Mouse (Mus musculus) neural tube, embryonic 13.5 days (tissue): ENCODE results near the gene Bcl9l. TPM values are rescaled to one million over a fixed set of nuclear protein-coding genes. Genes with fewer than 3 reads are reported as not detected.

Source experiments
- ATAC-seq: fragments of 200-750 bp; cut with Nextera tagmentation; 2 replicates; pipeline ENCODE4 v1.8.0; 2017; ENCODE audit warnings: low read depth, mild to moderate bottlenecking, moderate TSS enrichment, moderate library complexity
- H3K27ac ChIP-seq: fragments of 300-500 bp; sonication (generic); replicated peaks from 2 replicates; pipeline ENCODE4 v1.5.1; 2015; ENCODE audit warnings: moderate library complexity, mild to moderate bottlenecking, inconsistent platforms
- H3K27me3 ChIP-seq: fragments of 300-500 bp; sonication (generic); 2 replicates; pipeline ENCODE4 v1.6.1; 2015; ENCODE audit warnings: mild to moderate bottlenecking, inconsistent platforms
- H3K36me3 ChIP-seq: fragments of 300-500 bp; sonication (generic); 2 replicates; pipeline ENCODE4 v1.6.1; 2015; ENCODE audit warnings: mild to moderate bottlenecking, inconsistent platforms
- H3K4me1 ChIP-seq: fragments of 300-500 bp; sonication (generic); replicated peaks from 2 replicates; pipeline ENCODE4 v1.6.1; 2015; ENCODE audit warnings: inconsistent platforms
- H3K4me2 ChIP-seq: fragments of 300-500 bp; sonication (generic); 2 replicates; pipeline ENCODE4 v1.6.1; 2015; ENCODE audit warnings: inconsistent platforms, mild to moderate bottlenecking, moderate library complexity
- H3K4me3 ChIP-seq: fragments of 300-500 bp; sonication (generic); 2 replicates; pipeline ENCODE4 v1.5.1; 2015; ENCODE audit warnings: mild to moderate bottlenecking, inconsistent platforms
- H3K9ac ChIP-seq: fragments of 300-500 bp; sonication (generic); 2 replicates; pipeline ENCODE4 v1.6.1; 2015; ENCODE audit warnings: moderate library complexity, mild to moderate bottlenecking, inconsistent platforms
- H3K9me3 ChIP-seq: fragments of 300-500 bp; sonication (generic); 2 replicates; pipeline ENCODE4 v1.6.1; 2016; ENCODE audit warnings: inconsistent platforms
- WGBS: fragments of 180-500 bp; shearing (Covaris S2); methylation state at CpG from one replicate; pipeline ENCODE4 v1.1.7; 2015; 5-methylcytosine and 5-hydroxymethylcytosine counted together
- polyA plus RNA-seq: library from polyadenylated mRNA; unstranded; fragments of >200 nt; fragmentation: Nextera tagmentation; extraction: Ambion mirVana; gene quantifications from 2 replicates; pipeline ENCODE4 v1.2.1, GENCODE M21; 2015

Bcl9l gene
- polyA plus RNA-seq, 1 experiment from 2014 or later, result 9.4 TPM

DNA sequence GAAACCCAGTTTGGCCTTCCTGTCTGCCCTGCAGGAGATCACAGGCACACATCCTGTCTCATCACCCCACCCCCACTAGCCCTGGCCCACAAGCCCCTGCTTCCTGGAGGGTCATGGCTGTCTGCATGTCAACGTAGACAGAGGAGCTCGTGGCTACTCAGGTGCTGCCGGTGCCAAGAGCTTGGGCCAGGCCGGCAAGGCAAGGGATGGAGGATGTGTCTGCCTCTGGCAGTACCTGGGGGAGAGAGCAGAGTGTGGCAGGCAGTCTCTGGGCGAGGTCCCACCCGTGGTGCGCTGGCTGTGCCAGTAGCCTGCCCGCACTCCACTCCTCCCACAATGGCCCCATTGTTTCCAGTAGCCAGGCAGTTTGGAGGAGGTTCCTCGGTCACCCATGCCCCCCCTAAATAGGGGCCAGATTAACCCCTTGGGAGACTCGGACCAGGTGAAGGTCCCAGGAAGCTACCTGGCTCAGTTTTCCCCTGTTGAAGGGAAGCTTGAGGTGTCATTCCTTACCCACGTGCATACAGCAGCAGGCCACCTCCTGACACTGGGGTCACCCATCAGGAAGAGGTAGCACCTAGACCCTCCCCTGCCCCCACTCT is 11.7 kb downstream of the Bcl9l start:
- Histone ChIP-seq H3K9ac (peak overlapping the region; percentile 51), H3K4me3 (no peak overlapping the region), H3K9me3 (no peaks in the 10 kb centered on the region), H3K4me2 (peak overlapping the region; percentile 35), H3K27me3 (no peaks in the 10 kb centered on the region), H3K27ac (peak overlapping the region; percentile 73), H3K4me1 (peaks cover 98% of the 10 kb centered on the region), H3K36me3 (no peaks in the 10 kb centered on the region)
- 14% methylated on average over 11 of the region's 11 CpGs for WGBS
- no peak for ATAC-seq

DNA sequence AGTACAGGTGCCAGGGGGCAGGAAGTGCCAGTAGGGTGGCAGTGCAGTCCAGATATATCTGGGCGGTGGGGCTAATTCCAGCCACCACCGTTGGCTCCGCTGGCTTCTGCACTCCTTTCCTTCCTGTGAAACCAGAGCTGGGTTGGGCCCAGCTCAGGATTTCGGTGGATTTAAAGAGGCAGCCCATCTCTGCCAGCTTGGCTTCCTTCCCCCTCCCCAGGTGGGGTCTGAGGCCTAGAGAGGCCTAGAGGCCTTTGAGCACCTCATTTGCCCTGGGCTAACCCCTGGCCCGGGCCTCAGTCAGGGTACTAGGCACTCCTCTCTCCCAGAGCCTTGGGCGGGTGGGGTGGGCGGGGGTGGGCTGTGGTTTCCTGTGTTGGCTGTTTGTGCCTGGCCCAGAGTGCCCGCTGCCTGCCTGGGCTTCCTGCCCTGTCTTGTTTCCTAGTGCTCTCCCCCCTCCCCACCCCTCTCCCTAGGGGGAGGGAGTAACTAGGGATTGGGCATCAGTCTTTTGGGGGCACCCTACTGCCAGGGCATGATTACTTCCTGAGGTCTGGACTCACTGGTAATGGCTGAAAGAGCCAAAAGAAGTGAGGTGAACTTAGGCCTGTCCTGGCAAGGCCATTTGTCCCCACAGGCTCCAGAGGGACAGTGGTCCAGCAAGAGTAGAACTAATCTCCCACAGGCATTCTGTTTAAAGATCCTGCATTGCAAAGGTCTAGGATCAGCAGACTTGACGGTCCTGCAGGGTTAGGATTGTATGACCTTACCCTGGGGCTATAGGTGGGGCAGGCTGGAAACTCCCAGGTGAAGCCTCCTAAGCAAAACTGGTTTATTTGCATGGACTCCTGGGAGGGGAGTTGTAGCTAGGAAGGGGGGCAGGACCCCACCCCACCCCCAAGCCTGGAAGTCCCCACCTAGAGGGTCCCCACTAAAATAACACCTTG is 12.5 kb downstream of the Bcl9l start:
- H3K36me3 ChIP-seq, result no peaks in the 10 kb centered on the region
- H3K4me3 ChIP-seq, result no peak overlapping the region
- no peaks in the 10 kb centered on the region for H3K27me3 ChIP-seq
- H3K9ac ChIP-seq, result peak overlapping the region; percentile 51; the same call in 1 of the 2 replicates
- H3K4me2 ChIP-seq, result peak overlapping the region; percentile 35
- H3K27ac ChIP-seq, result peak overlapping the region; percentile 73
- H3K9me3 ChIP-seq, result no peaks in the 10 kb centered on the region
- no peak for ATAC-seq
- peaks cover 98% of the 10 kb centered on the region for H3K4me1 ChIP-seq
- WGBS, result 47% methylated on average over 9 of the region's 9 CpGs

DNA sequence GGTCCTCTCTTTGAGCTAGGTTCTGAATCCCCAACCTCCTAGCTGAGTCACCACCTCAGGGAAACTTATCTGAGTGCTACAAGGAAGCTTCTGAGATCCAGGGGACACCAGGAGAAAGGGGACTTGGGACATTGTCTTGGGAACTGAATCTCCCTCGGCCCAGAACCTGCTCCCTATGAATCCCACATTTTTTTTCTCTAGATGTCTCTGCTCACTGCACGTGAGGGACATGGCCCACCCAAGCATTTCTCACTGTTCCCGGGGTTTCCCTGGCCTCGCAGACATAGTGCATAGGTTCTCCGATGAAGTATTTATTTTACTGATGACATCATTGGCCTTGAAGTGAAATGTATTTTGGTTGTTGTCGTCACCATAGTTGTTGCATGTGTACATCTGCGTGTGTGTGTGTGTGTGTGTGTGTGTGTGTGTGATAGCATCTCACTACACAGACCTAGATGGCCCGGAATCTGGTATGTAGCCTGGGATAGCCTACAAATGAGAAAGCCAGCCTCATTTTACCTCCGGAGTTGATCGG is 13.3 kb downstream of the Bcl9l start:
- H3K9me3 ChIP-seq, result no peaks in the 10 kb centered on the region
- no peak overlapping the region for H3K9ac ChIP-seq
- no peak overlapping the region for H3K4me3 ChIP-seq
- H3K4me2 ChIP-seq, result no peak overlapping the region
- H3K27ac ChIP-seq, result no peak overlapping the region
- H3K27me3 ChIP-seq, result no peaks in the 10 kb centered on the region
- peaks cover 98% of the 10 kb centered on the region for H3K4me1 ChIP-seq
- WGBS, result 82% methylated on average over 10 of the region's 10 CpGs
- H3K36me3 ChIP-seq, result no peaks in the 10 kb centered on the region
- ATAC-seq, result no peak

DNA sequence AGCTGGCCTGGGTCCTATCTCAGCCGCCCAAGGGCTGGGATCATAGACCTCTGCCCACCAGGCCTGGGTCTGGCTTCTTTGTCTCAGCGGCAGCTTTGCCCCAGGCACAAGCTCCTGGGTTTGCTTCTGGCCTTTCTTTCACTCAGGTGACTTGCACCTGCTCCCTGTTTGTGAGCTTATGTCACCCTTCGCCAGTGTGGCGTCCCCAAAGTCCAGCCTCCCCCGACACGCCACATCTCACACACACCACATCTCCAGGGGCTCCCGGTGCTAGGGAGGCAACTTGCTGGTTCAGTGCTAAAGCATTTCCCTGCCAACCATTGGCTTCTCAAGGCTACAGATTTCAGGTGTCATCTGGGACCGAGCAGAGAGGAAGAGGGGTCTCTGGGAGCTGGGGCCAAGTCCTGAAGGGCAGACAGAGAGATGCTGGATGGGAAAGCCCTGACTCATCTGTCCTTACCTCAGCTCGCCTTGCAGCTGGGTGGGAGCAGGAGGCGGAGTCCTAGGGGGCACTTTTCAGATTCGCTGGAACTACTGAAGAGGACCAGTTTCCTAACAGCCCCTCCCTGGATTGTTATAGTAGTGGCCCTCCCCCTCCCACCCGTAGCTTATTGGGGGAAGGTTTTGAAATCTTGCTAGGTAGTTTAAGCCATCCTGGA is 14.3 kb downstream of the Bcl9l start:
- Histone ChIP-seq H3K4me1 (peaks cover 100% of the 10 kb centered on the region), H3K27ac (no peak overlapping the region), H3K36me3 (no peaks in the 10 kb centered on the region), H3K27me3 (no peaks in the 10 kb centered on the region), H3K9me3 (no peaks in the 10 kb centered on the region), H3K9ac (peak overlapping the region; percentile 41; the same call in 1 of the 2 replicates), H3K4me3 (peak overlapping the region; percentile 6; the same call in 1 of the 2 replicates), H3K4me2 (no peak overlapping the region)
- no peak for ATAC-seq
- WGBS, result 53% methylated on average over 12 of the region's 12 CpGs

DNA sequence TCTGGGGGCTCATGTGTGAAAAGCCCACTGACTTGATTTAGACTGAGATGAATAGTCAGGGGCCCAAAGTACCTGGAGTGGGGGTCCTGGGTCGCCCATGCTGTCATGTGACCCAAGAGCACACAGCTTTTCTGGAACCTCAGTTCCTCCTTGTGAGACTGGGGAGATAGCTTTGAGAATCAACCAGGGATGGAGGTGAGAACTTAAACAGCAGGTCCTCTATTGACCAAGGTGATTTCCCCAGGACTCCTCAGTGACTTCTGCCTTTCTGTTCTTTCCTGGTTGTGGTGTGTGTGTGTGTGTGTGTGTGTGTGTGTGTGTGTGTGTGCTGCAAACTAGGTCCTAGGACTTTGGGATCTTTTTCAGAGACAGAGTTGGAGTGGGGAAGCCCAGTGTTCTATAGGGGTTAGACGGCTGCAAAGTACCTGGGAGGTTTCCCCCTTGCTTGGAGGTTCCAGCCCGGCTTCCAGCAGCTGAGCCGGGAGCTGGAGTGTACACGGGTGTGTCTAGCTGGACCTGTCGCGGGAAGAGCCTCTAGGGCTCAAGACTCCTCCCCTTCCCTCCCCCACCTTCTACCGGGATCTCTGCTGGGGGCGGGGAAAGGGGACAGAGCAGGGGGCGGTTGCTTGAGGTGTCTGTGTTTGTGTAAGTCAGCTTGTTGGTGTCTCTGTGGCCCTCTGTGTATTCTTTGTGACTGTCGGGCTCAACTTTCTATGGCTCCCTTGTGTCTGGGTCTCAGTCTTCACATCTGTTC is 15.2 kb downstream of the Bcl9l start:
- 4% methylated on average over 11 of the region's 11 CpGs for WGBS
- ATAC-seq, result no peak

DNA sequence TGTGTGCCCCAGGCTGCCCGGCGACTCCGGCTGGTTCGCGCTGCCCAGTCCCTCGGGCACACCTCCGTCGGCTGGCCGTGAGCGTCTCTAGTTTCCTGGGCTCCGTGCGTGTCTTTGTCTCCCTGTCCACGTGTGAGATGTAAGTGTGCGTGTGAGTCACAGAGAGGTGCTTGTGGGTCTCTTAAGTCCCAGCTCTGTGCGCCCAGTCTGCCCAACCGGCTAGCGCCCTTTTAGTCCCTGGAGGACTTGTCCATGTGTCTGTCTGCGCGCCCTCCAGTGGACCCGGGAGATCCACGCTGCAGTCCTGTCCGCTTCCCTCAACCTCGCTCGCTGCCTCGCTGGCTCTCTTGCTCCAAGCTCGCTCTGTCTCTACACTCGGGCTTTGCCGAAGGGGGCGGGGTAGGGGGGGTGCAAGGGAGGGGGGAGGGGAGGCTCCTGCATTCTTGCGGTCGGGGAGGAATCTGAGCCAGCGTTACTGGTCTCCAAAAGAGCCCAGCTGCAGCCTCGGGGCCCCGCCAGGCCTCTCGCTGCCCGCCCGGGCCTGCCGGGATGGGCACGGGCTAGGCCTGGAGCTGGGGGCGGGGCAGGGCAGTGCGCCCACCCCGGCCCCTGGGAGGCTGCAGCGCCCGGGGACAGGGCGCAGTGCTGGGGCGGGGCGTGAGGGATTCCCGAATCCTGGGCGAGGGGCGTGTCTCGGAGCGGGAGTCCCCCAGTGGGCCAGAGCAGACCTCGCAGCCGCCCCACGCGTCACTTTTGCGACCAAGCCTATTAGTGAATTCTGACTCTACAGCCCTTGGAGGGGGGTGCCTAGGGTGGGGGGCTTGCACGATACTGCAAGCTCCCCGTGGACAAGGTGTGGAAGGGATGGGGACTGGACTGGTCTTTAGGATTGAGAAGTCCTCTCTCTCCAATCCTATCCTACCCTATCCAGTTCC is 16.1 kb downstream of the Bcl9l start:
- Histone ChIP-seq H3K9ac (peak overlapping the region; percentile 77), H3K27me3 (no peaks in the 10 kb centered on the region), H3K4me3 (peak overlapping the region; percentile 42), H3K4me1 (peaks cover 88% of the 10 kb centered on the region), H3K36me3 (peaks cover 9% of the 10 kb centered on the region), H3K27ac (peak overlapping the region; percentile 95), H3K4me2 (peak overlapping the region; percentile 73), H3K9me3 (no peaks in the 10 kb centered on the region)
- peak; percentile 79 for ATAC-seq
- WGBS, result under 1% methylated on average over 59 of the region's 59 CpGs

More for the DNA sequence above, 15.2 kb downstream of the Bcl9l start:
- H3K27ac ChIP-seq, result peak overlapping the region; percentile 95
- no peaks in the 10 kb centered on the region for H3K9me3 ChIP-seq
- peak overlapping the region; percentile 77 for H3K9ac ChIP-seq
- peaks cover 5% of the 10 kb centered on the region for H3K36me3 ChIP-seq
- H3K4me2 ChIP-seq, result peak overlapping the region; percentile 73
- peak overlapping the region; percentile 42 for H3K4me3 ChIP-seq
- H3K4me1 ChIP-seq, result peaks cover 97% of the 10 kb centered on the region
- no peaks in the 10 kb centered on the region for H3K27me3 ChIP-seq

DNA sequence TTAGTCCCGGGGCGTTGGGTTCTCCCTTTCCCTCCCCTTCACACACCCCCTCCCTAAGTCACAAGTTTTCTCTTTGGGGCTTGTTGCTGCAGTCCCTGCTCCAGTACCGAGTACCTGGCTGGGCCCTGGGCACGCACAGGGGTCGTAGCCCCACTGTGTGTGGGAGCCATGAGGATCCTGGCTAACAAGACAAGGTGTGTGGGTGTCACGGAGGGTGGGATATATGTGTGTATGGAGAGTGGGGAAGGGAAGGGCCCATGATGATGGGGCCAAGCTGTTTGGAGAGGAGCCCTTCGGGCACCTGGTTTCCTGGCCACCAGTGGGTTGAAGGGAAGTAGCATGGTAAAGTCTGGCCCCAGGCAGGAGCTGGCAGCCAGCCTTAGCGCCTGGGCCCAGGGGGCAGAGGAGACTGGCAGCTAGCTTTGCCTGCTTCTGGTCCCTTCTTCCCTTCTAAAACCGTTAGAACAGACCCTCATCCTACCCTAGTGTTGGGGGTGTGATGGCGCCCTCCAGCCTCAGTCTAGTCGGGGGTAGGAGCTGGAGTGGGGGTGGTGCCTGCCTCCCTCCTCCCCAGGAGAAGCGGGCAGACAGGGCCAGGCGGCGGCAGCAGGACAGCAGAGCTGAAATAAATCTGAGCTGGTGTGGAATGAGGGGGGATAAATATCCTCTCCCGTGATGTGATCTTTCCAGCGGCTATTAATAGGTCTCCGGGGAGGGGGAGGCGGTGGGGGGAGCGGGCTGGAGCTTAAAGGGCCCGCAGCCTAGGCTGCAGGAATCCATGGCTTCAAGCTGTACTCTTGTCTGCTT is 16.9 kb downstream of the Bcl9l start:
- Histone ChIP-seq H3K27me3 (no peaks in the 10 kb centered on the region), H3K4me1 (peaks cover 79% of the 10 kb centered on the region), H3K4me3 (peak overlapping the region; percentile 42), H3K4me2 (peak overlapping the region; percentile 73), H3K9me3 (no peaks in the 10 kb centered on the region), H3K27ac (peak overlapping the region; percentile 95), H3K9ac (peak overlapping the region; percentile 77), H3K36me3 (peaks cover 9% of the 10 kb centered on the region)
- 6% methylated on average over 20 of the region's 20 CpGs for whole genome bisulfite sequencing
- ATAC-seq, result peak; percentile 47

DNA sequence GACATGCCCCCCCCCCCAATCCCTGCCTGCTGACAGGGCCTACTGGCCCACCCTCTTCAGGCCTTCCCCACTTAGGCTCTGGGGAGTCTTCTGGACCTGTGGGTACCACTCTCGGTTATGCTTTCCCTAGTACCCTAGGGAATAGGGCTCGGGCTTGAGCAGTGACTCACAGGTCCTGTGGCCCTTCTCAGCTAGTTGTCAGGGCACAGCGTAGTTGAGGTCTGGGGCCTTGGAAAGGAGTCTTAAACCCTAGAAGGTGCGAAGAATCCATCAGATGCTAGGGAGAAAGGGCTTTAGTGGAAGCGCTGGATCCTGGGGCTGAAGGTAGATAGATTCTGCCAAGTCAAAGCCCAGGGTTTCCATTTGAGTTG is 17.5 kb downstream of the Bcl9l start:
- Histone ChIP-seq H3K4me3 (peak overlapping the region; percentile 42), H3K4me1 (peaks cover 73% of the 10 kb centered on the region), H3K27me3 (no peaks in the 10 kb centered on the region), H3K27ac (peak overlapping the region; percentile 95), H3K36me3 (peaks cover 12% of the 10 kb centered on the region), H3K4me2 (peak overlapping the region; percentile 73), H3K9me3 (no peaks in the 10 kb centered on the region), H3K9ac (peak overlapping the region; percentile 77)
- no peak for ATAC-seq
- 31% methylated on average over 5 of the region's 5 CpGs for WGBS

DNA sequence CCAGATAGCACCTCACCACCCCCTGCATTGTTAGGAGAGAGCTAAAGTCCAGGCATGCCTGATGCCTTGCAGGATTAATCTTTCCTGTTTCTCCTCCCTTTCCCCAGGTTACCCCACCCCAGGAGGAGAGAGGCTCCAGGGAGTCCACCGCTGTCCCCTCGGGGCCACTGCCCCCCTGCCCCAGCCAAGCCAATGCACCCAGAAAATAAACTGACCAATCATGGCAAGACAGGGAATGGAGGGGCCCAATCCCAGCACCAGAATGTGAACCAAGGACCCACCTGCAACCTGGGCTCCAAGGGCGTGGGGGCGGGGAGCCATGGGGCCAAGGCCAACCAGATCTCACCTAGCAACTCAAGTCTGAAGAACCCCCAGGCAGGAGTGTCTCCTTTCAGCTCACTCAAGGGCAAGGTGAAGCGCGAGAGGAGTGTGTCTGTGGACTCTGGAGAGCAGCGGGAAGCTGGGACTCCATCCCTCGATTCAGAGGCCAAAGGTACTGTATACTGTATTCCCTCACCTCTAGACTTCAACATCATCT is 18.1 kb downstream of the Bcl9l start:
- H3K4me1 ChIP-seq, result peaks cover 70% of the 10 kb centered on the region
- H3K27me3 ChIP-seq, result no peaks in the 10 kb centered on the region
- H3K4me2 ChIP-seq, result peak overlapping the region; percentile 73
- 56% methylated on average over 8 of the region's 8 CpGs for WGBS
- H3K4me3 ChIP-seq, result no peak overlapping the region
- no peak for ATAC-seq
- H3K9me3 ChIP-seq, result no peaks in the 10 kb centered on the region
- peak overlapping the region; percentile 77 for H3K9ac ChIP-seq
- H3K36me3 ChIP-seq, result peaks cover 18% of the 10 kb centered on the region
- H3K27ac ChIP-seq, result peak overlapping the region; percentile 95
